Mouse (Mus musculus) ZHBTc4 (cell line): ENCODE measurements around the gene Lhx6.

Experiments used
- DNase-seq: peaks from one replicate; pipeline ENCODE4 v3.0.0-alpha.2; 2011; ENCODE audit warnings: low read depth, low spot score

The Lhx6 gene

DNA sequence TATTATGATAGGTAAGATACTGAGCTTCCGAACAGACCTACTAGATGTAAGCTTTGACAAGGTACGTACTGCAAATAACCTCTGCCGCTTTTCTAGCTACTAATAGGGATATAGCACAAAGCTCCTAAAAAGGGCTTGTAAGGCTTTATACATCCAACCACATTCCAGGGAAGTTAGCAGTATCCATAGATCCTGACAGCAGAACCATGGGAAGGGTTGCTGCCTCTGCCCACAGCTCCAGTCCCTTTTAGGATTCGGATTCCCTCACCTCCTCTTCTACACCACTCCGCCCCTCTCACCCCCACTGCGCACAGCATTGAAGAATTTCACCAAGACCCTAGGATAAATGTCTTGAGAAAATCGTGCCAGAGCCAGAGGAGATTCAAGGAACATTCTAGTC lies 11.9 kb downstream of the Lhx6 start:
- no peak for DNase-seq

DNA sequence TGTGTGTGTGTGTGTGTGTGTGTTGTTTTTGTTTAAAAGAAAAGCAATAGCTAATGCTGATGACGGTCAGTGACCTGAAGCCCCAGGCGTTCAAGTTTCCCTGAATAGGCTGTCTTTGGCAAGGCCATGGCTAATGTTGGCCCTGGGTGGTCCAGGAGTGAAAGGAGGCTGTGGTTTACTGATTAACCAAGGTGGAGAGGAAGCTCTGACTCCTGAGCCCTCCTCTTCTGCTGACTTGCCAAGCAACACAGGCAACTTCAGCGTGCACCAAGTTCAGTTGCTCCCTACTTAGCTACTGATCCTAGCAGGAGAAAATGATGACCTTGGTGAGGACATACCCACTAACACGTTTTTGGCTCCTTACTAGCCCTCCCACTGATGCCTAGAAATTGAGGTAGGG lies 12.5 kb downstream of the Lhx6 start:
- DNase-seq, result no peak

DNA sequence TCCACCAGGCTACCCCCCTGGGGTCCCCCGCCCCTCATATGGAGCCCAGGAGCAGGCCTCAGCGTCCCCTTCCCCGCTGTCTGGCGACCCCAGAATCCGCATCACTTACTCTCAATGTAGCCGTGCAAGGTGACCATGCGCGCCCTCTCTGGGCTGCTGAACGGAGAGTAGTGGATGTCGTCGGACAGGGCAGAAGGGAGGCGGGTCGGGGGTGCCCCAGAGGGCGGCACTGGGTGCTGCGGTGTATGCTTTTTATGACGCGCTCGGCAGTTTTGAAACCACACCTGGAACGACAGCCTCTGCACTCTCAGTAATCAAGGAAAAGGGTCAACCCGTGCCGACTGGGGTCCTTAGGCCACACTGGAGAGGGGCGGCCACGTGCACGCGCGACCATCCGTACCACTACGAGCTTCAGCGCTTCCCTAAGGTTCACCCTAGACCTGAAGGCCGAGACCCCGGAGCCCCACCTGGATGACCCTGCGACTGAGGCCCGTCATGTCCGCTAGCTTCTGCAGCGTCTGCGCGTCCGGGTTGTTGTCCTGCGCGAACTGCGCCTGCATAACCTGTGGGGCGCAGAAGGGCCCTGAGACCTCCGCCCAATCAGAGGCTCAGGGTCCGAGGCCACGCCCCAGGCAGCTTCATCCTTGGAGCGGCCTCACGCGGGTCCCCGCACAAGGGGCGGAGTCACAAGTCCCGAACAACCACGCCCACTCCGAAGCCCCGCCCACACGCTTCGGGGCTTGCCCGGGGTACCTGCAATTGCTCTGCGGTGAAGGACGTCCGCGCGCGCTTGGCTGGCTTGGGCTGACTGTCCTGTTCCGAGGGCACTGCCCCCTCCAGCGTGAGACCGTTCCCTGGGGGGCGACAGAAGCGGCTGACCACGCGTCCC lies 14.1 kb downstream of the Lhx6 start:
- peak; percentile 97 for DNase-seq

DNA sequence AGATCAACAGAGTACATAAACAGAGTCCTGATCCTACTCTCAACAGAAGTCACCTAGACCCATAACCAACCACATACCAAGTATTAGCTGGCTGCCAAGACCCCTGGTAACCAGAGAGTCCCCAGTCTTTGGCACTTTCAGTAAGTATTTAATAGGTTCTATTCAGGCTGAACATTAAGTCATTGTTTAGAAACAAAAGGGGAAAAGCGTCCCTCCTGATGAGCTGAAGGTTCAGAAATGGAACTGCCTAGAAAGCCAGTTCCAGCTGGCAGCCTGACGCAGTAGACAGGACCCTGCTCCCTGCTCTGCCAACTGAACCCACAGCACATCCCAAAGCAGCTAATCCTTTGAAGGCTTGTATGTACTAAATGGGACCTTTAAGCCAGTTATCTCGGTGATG lies 16.0 kb downstream of the Lhx6 start:
- peak; percentile 79 for DNase-seq

DNA sequence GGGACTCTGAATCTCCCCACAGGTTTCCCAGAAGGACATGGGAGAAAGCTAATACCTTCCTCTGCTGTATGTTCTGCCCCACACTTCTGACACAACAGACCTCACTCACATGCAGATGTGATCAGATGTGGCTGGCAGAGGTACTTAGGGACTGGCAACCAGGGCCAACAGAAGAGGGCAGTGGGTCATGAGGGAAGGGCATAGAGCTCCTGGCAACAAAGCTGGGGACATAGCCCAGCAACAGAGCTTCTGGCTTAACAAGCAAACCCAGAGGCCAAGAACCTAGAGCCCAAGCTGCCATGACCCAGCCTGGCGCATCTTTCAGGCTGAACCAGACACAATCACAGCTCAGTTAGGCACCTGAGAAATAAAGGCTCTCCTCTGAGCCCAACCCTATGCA lies 20.2 kb downstream of the Lhx6 start:
- no peak for DNase-seq

DNA sequence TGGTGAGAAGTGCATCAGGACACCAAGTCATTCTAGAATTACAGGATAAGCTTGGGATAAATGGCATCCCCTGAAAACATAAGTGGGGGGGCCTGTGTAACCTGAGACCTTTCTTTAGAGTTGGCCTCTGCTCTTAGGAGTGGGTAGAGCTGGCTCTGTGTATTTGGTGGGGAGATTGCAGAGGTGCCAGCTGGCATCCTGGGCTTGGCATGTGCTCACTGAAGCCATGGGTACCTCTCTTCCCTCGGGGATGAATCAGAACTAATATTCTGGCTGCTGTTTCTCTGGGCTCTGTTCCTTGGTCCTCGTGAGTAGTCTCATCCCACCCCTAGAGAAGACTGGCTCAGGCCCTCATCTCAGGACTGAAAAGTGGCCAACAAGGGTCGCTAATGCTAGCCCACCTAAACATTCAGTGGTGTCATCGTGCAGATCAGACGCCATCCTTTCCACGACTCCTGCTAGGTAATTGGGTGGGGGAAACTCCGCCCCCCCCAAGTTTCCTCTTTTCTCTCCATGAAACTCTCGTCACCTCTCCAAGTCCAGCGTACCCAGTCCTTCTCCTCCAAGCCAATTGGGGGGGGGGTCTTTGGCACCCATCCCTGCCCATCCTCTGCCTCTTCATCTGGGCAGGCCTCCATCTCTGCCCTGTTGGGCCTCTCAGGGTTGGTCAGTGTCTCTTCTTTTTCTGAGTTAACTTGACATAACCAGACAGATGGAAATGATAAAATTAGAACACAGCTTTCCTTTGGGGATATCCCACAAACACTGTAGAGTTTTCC lies 22.2 kb downstream of the Lhx6 start:
- no peak for DNase-seq

DNA sequence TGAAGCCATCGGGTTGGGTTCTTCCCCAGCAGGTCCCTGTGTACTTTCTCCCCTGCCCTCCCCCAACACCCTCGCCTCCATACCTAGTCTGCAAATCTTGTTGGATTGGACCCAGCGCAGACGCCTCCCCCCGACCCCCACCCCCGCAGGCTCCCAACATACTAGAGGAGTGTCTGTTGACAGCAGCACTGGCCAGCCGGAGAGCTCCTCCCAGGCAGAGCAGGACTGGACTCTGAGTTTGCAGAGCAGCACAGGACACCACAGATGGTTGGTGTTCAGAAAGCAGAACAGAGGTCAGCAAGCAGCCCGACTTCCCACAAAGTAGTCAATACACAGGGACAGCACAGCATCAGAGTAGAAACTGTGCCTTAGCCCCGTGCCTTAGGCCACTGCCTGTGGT lies 23.8 kb downstream of the Lhx6 start:
- DNase-seq, result peak; percentile 7

DNA sequence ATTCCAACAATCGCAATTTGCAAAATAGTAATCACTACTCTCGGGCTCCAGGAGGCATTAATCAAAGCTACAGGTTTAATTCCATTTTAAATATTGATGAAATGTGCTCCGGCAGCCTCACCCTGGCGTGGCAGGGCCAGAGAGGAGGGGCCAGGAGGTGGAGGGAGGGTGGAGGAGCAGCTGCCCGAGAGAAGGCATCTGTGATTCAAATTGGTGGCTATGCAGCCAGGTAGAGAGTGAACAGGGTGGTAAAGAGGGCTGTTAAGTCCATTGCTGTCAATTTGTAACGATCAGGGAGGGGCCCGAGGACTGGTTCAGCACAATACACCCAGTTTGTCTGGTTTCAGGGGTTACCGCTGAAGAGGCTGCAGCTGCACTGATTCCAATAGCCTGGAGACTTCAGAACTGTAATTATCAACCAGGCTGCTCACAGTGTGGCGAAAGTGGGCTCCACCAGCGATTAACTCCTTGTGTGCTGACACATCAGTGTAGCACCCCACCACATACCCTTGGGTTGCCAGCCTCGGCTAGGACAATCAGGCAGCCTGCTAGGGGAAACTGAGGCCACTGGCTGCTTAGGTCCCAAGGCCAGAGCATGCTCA lies 27.9 kb downstream of the Lhx6 start:
- DNase-seq, result peak; percentile 49

DNA sequence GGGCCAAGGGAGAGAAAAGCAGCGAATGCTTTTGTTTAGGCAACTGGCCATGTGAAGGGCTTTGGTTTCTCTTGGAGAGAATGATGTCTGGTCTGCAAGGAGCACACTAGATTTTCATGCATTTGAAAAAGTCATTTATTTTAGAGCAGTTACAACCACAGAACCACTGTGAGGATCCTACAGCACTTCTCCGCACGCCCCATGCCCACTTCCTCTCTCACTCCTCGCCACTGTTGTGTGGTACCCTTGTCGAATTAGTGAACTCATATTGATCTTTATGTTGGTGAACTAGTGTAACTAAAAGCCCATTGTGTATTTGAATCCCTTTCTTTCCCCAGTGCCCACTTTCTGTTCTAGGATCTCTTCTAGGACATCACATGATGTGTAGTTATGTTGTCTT lies 30.0 kb downstream of the Lhx6 start:
- no peak for DNase-seq

DNA sequence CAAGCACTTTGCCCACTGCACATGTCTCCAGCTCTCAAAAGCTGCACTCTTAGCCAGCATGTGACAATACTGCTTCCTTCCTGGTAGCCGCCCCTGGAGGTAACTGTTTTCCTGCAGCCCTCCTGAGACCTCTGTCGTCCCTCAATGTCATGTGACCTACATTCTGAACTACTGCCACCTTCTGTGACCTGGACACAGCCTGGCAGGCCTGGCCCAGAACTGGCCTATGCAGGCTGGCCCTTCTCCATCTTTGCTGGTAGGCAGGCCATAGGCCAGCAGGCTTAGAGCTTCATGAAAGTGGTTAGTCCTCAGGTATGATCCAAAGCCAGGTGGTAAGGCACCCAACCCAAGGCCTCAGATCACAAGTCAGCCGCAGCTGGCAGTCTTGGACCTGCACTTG lies 31.4 kb downstream of the Lhx6 start:
- no peak for DNase-seq

DNA sequence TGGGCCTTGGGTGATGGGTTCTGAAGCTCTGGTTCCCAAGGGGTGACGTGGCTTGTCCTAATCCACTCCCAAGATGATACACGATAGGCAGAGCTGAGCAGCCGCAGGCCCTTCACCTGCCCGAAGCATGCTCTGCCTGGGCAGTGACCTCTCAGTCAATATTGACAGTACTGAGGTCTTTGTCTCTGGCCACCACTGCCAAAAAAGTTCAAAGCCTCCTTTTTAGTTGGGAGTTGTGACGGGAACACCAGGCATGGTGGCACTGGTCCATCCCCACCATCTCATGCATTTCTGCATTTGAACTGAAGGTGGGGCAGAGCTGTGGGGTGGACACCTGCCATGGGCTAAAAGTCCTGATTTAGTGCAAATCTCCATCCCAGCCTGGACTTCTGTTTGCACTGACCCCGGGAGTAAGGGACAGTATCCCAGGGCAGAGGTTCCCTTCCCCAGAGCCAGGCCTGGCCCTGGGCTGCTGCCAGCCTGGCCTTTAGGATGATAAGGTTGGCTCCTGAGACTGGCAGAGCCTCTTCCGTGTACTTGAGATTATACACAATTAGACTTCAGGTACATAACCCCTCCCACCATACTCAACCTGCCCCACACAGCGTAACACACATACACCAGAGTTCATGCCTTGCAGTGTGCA lies 33.4 kb downstream of the Lhx6 start:
- no peak for DNase-seq

DNA sequence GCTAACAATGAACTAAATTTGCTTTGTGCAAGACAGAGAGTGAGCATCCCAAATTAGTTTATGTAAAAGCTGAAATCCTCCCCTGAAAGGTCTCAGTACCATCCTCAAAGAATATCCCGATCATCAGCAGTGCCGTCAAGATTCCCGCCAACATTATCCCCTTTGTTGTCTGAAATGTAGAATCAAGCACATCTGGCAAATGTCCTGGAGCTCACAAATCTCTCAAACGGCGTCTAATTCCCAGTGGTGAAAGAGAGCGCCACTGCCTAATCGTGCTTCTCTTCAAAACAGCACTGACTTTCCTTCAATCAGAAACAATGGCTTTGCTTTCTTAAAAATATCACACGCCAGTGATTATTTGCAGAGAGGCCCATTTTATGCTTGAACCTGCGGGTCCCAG lies 38.1 kb downstream of the Lhx6 start:
- no peak for DNase-seq

DNA sequence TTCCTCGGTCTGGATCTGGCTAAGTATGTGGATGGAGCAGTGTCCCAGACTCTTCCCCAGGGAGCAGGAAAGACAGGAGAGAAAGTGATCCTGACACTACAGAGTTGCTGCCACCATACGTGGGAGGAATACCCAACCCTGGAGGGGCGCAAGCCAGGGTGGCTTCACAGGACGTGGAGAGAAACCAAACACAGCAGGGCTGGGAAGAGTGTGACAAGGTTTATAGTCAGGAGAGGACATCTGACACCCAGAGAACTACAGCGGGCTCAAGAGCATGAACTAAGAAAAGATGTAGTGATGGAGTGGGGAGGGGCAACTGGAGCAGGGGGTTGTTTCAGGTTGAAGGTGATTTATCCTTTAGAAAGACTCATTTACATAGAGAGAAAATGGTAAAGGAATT lies 43.8 kb downstream of the Lhx6 start:
- DNase-seq, result no peak

DNA sequence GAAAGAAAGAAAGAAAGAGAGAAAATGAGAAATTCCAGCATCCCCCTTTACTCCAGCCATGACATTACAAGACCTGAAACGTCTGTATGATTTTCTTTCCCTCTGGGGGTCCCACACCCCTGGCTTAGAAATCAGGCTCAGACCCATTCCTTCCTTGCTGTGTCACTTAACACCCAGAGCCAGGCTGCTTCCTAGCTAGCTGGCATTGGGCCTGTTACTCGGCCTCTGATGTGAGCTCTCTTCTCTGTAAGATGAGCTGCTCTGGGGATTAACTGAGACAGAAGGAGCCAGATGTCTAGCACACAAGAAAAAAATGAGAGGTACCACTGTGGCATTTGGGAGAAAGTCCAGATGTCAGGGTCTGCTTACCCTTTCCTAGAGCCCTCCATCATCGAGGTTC lies 49.0 kb downstream of the Lhx6 start:
- no peak for DNase-seq

DNA sequence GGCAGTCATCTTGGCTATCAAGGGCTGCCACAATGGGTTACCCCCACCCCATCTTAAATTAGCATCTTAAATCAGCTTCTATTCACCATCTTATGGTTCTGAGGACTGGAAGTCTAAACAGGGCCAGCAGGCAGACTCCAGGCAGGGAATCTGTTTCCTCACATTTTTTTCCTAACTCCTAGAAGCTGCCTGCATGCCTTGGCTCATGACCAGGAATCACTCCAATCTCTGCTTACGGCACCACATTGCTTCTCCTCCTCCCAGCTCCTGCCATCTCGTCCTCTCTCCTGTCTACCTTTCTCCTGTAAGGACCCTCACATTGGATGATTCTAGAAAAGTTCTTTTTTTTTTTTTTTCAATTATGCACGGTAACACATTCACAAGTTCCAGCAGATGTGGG lies 52.0 kb downstream of the Lhx6 start:
- no peak for DNase-seq

DNA sequence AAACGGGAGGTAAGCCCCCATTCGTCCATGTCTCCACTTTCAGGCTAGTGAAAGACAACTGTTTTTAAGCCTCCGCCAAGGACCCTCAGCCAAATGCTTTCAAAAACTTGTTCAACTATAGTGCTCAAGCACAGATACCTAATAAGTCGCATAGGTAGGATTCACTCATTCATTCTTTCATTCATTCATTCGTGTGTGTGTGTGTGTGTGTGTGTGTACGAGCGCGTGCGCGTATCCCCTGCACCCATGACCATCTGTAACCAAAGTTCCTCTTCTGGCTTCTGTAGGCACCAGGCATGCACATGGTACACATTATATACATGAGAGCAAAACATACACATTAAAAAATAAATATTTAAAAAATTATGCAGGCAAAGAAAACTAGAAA lies 55.6 kb downstream of the Lhx6 start:
- no peak for DNase-seq

DNA sequence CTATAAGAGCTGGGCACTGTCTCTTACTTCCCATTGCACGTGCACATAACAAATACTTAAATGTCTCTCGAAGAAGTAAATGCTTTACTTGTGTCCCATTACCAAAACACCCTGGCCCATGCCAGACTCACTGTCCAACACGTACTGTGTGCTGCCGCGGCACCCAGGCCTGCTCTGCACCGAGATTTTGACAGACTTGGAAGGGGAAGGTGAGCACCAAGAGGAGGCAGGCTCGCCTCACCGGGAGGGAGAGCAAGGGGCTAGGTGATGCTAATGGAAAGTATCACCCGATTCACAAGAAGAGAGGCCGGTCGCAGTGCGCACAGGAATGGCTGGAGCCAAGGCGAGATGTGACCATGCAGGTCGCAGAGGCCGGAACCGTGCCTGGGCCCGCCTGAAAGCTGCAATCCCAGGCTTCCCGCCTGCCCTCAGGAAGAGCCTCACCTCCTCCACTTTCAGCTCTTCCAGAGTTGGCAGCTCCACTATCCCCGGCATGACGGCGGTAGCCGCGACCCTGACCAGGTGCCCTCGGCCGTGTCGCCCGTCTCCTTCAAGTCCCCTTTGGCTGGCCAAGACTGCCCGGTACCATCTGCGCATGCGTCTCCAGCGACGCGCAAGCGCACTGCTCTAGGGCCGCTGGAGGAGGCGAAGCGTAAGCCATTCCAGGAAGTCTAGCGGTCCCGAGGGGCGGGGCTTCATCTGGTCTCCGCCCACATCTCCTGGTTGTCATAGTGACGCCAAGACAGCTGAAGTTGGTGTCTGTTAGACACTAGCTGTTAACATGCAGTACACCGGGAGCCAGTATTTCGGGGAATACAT lies 56.3 kb downstream of the Lhx6 start, which contains the start of the genes Ndufa8 and Morn5:
TSS of gene Ndufa8 (minus strand) at position 659 of the 819 bp plus-strand sequence.
TSS of gene Morn5 (plus strand) at position 711 of the 819 bp plus-strand sequence.
- DNase-seq, result peak; percentile 98

DNA sequence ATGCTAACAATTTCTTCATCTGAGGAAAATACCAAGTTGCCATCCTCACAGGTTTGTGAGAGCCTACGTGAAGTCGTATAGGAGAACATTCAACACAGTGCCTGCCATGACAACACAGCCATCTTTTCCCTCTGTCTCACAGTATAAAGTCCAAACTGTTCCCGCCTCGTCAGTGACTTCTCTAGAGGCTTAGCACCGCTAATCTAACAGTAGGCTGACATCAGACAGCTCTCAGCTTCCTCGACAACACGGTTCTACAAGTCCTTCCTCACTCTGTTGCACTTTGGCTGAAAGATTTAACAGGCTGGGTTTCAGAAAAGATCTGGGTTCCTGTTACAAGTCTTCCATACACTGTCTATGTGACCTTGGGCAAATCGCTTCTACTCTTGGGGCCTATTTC lies 57.0 kb downstream of the Lhx6 start:
- no peak for DNase-seq

DNA sequence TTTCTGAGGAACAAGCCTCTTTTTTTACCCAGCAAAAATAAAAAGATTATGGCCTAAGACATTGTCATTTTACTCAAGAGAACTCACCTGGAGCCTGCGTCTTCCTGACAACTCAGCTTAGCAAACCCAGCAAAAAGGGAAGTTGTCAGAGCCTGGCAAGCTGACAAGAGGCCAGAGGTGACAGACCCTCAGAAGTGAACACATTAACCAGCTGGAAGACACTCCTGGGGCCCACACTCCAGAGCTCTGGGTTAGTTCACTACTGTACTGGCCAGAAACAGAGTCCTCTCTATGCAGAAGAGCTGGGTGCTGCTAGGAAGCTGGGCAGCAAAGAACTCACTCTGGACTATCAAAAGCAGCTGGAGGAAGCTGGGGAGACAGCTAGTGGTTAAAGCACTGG lies 64.3 kb downstream of the Lhx6 start:
- DNase-seq, result no peak

DNA sequence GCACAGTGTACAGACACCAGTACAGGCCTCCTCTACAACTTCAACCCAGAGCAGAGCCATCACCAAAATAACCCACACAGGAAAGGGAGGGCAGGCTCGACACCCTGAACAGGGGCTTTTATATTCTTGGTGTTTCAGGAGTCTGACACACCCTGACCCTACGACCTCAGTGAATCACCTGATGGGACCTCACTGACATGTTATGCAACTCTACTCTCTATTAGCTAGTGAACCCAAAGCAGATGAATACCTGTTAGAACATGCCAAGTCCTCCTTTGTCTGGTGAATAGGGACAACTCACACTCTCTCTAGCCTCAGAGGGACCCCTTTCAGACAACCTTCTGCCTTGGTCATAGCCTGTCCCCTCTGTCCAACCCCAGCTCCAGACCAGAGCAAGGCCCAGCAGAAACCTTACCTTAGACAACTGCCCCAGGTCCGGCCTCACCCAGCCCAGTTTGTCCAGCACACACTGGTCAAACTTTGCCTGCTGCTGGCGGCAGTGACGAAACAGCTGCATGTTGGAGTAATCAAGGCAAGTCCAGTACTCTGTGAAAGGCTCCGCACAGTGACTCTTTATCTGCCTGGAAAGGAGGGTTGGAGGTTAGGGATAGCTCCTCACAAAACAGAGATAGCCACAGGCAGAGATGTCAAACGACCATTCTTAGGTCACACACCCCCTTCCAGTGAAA lies 65.8 kb downstream of the Lhx6 start:
- no peak for DNase-seq
